Mouse (Mus musculus) myocyte (in vitro differentiated cells): ENCODE results near the gene Son.

ENCODE experiments used
- CEBPB ChIP-seq: IDR thresholded peaks from 2 replicates; pipeline ENCODE4 v1.6.1; 2011; ENCODE audit warnings: mild to moderate bottlenecking, moderate library complexity; ENCODE audit not compliant: poor library complexity, insufficient read depth, severe bottlenecking
- E2F4 ChIP-seq: IDR thresholded peaks from one replicate; pipeline ENCODE4 v1.6.1; 2011; ENCODE audit warnings: mild to moderate bottlenecking, control low read depth, moderate library complexity; ENCODE audit not compliant: insufficient read depth
- MAX ChIP-seq: IDR thresholded peaks from one replicate; pipeline ENCODE4 v1.6.1; 2011; ENCODE audit warnings: low read depth, mild to moderate bottlenecking, control low read depth
- MYOD1 ChIP-seq, 3 experiments: IDR thresholded peaks; one replicate each; pipeline ENCODE4 v1.6.1; 2011; ENCODE audit warnings: control low read depth in 2 of 3, low read depth in 2 of 3, mild to moderate bottlenecking in 2 of 3, moderate library complexity in 1 of 3; ENCODE audit not compliant: insufficient read length in 2 of 3, control insufficient read depth in 1 of 3
- MYOG ChIP-seq, 3 experiments: IDR thresholded peaks; one replicate each; pipeline ENCODE4 v1.6.1; 2011; ENCODE audit warnings: control low read depth in 2 of 3, low read depth in 2 of 3, mild to moderate bottlenecking in 2 of 3; ENCODE audit not compliant: insufficient read length in 2 of 3, control insufficient read depth in 1 of 3, insufficient read depth in 1 of 3
- POLR2A ChIP-seq: IDR thresholded peaks from one replicate; pipeline ENCODE4 v1.6.1; 2011; ENCODE audit warnings: low read depth, mild to moderate bottlenecking, control low read depth, moderate library complexity; ENCODE audit not compliant: insufficient read length
- POLR2AphosphoS2 ChIP-seq: IDR thresholded peaks from one replicate; pipeline ENCODE4 v1.6.1; 2011; ENCODE audit warnings: low read depth, control low read depth; ENCODE audit not compliant: insufficient read length
- REST ChIP-seq: IDR thresholded peaks from one replicate; pipeline ENCODE4 v1.6.1; 2011; ENCODE audit warnings: mild to moderate bottlenecking, control low read depth, moderate library complexity; ENCODE audit not compliant: insufficient read depth, insufficient read length
- SRF ChIP-seq: IDR thresholded peaks from one replicate; pipeline ENCODE4 v1.6.1; 2011; ENCODE audit warnings: low read depth; ENCODE audit not compliant: control insufficient read depth, insufficient read length
- TCF12 ChIP-seq: IDR thresholded peaks from one replicate; pipeline ENCODE4 v1.6.1; 2011; ENCODE audit warnings: mild to moderate bottlenecking, control low read depth; ENCODE audit not compliant: poor library complexity, insufficient read depth, severe bottlenecking
- TCF3 ChIP-seq: IDR thresholded peaks from one replicate; pipeline ENCODE4 v1.6.1; 2011; ENCODE audit warnings: low read depth, control low read depth; ENCODE audit not compliant: insufficient read length
- USF1 ChIP-seq: IDR thresholded peaks from one replicate; pipeline ENCODE4 v1.6.1; 2011; ENCODE audit warnings: low read depth, mild to moderate bottlenecking, control low read depth, moderate library complexity

DNA sequence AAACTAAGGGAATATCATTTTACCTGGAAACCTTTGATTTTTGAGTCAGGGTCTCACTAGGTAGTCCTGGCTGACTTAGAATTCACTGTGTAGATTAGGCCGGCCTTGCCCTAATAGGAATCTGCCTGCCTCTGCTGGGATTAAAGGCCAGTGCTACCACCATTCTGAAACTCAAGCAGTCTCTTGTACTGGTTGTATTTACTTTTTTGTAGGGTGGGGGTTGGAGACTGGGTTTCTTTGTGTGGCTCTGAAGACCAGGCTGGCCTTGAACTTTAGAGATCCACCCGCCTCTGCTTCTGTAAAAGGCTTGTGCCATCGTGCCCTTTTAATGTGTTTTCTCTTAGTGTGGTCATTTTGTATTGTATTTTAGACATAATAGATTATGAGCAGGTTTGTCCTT is 1.9 kb downstream of the Son start:
- no peak for TF ChIP-seq USF1
- TF ChIP-seq TCF12 = no peak
- TF ChIP-seq POLR2A = no peak
- no peak for TF ChIP-seq E2F4
- no peak for TF ChIP-seq CEBPB
- no peak for TF ChIP-seq REST
- TF ChIP-seq SRF = no peak
- no peak for TF ChIP-seq POLR2AphosphoS2
- TF ChIP-seq MAX = no peak
- TF ChIP-seq TCF3 = no peak
- TF ChIP-seq MYOD1 (IDR thresholded peaks at IDR 0.05; ENCODE audit: control insufficient read depth in 1 of 3, insufficient read length in 2 of 3, low read depth in 2 of 3) = no peak
- TF ChIP-seq MYOG (IDR thresholded peaks at IDR 0.05; ENCODE audit: control insufficient read depth in 1 of 3, insufficient read depth in 1 of 3, insufficient read length in 2 of 3, low read depth in 2 of 3) = no peak
